Mouse (Mus musculus) C3H10T1/2 (cell line): ENCODE measurements around the gene Rab19. TPM values are rescaled to one million over a fixed set of nuclear protein-coding genes. Genes with fewer than 3 reads are reported as not detected.

Source experiments
- polyA plus RNA-seq, 2 experiments: library from polyadenylated mRNA; unstranded; fragments of >200 nt; fragmentation: generic; extraction: Trizol; gene quantifications; one replicate each; pipeline ENCODE4 v1.2.1; 2012; ENCODE audit warnings: missing spikeins in 2 of 2

Rab19 gene
- not detected for polyA plus RNA-seq

DNA sequence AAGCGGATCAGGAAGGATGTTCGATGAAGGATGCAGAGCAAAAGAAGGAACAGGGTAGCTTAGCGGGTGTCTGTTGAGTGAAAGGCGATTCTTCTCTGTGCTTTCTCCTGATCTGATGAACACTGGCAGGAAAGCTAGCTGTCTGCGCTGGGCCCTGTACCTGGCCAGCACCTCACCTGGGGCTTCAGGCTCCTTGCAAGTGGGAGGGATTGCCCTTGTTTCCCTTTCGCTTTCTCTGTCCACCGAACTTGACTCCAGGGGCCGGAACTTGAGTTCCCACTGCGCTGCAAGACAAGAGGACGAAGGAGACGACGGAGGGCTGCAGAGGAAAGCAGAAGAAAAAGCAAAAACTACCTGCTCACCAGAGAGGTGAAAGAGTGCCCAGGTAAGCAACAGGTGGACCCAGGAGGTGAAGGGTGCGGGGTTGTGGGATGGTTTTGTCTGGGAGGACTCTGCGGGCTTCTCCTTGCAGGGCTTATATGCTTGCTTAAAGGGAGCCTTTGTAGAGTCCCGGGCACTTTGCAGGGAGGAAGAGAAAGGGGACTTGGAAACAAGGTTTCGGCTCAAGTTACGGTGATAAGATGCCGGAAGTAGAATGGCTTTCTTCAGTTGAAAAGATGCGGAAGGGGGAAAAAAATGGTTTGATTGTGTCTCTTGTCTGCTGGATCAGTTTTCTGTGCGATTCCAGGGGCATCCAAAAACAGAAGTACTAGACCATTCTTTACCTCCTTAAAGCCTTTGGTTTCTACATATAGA lies at the start of gene Rab19:
Gene Rab19 (plus strand): TSS at position 51 of the 756 bp plus-strand sequence.

DNA sequence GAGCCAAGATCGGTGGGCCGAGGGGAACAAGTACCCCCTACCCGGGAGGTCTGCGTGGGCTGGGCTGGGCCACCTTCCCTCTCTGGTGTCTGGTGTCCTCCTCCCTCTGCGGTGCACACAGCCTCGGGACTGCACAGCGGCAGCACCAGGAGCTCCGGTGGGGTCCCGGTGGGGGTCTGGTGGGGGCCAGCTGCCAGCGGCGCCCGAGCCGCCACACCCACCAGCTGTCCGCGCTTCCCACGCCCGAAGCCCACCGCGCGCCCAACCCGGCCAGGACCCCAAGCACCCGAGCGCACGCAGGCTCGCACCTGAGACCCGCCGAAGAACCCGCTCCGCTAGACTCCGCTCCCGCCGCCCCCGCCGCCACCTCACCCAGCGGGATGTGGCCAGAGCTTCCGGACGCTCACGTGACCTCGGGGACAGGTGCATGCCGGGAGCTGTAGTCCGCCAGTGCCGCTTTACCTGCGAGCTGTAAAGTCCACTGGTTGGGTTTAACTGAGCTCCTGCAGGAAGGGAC lies 3.6 kb upstream of the Rab19 start, which contains the start of gene Slc37a3:
Gene Slc37a3 (minus strand): TSS at position 365 of the 517 bp plus-strand sequence.

DNA sequence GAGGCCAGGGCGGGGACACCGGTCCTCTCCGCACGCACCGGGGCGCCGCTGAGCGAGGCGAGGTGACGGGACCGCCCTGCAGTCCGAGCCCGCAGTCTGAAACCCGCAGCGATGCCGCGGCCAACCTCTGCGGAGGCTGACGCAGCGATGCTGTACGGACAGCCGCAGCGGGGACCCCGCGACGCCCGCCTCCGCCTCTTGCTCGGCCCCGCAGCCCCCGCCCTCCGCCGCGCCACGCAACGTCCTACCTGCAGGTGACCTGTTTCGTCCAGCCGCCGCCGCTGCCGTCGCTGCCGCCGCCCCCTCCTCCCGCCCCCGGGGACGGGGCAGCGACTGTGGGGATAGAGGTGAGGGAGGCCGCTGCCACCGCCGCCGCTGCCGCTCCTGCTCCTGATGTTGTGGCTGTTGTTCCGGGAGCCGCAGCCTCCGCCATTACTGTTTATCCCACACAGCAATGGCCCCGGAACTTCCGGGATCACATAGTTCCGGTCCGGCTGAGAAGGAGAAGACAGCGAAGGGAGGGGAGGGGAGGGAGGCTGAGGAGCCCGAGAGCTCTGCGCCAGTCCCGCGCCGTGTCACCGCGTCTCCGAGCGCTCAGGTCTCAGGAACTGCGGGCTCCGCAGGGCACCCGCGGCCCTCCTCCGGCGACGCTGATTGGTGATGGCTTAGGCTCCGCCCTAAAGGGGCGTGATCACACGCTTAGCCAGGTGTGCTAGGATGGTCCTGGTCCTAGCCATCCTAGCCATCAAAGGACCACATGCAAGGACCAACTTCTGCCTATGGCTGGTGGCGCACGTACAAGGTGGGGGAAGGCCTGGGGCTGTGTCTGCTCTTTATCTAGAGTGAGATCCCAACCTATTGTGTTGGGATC lies 39.1 kb downstream of the Rab19 start, which contains the start of gene Mkrn1:
Gene Mkrn1 (minus strand): TSS at position 612 of the 871 bp plus-strand sequence.

Other genes with a start within 250 kb of the Rab19 start
- under 1 TPM; 0.04 to 0.92 TPM for gene Kdm7a, start 174.4 kb upstream of the Rab19 start, polyA plus RNA-seq
- gene Slc37a3, start 3.5 kb upstream of the Rab19 start, polyA plus RNA-seq, result 10 to 100 TPM in 1 of 2 experiments, 1 to 10 TPM in 1; 3.1 to 25.6 TPM
- 10 to 100 TPM; 19.1 to 48.8 TPM for gene Mkrn1, start 39.3 kb downstream of the Rab19 start, polyA plus RNA-seq
- 10 to 100 TPM in 1 of 2 experiments, 1 to 10 TPM in 1; 5.6 to 18.2 TPM for gene Dennd2a, start 176.7 kb downstream of the Rab19 start, polyA plus RNA-seq
- 10 to 100 TPM in 1 of 2 experiments, 1 to 10 TPM in 1; 8.2 to 26.1 TPM for gene Adck2, start 192.7 kb downstream of the Rab19 start, polyA plus RNA-seq
- not detected for gene Gm42420, start 204.6 kb downstream of the Rab19 start, polyA plus RNA-seq
- 100 to 1,000 TPM; 261 to 268 TPM for gene Ndufb2, start 211.4 kb downstream of the Rab19 start, polyA plus RNA-seq